Mouse (Mus musculus): ENCODE results near the gene Mpdu1. TPM values are rescaled to one million over a fixed set of nuclear protein-coding genes. Genes with fewer than 3 reads are reported as not detected.

The Mpdu1 gene
- polyA plus RNA-seq (2012; rRNA removed) = 79.7 and 135 TPM in 2 replicates

GRCm38 (mm10) chr11:69662213-69662966 lies at the start of gene Mpdu1:
TSS of gene Mpdu1 (minus strand) at chr11:69662642.
- Histone ChIP-seq H3K27me3 (ENCODE audit: control insufficient read depth, insufficient read depth, low read length) (no peaks in the 10 kb centered on the region), H3K4me1 (ENCODE audit: control insufficient read depth, insufficient read depth, insufficient read length, low read length) (peaks cover 7% of the 10 kb centered on the region), H3K36me3 (ENCODE audit: control insufficient read depth, insufficient read depth, low read length) (peaks cover 18% of the 10 kb centered on the region), H3K4me3 (ENCODE audit: low read depth, low read length) (peak within 1 kb of the TSS; percentile 72), H3K27ac (ENCODE audit: insufficient read depth, low read depth, low read length) (peak within 1 kb of the TSS; percentile 98)
- TF ChIP-seq CTCF (IDR thresholded peaks at IDR 0.05; ENCODE audit: extremely low read depth, insufficient read length, insufficient replicate concordance, low read depth, low read length) (no peak), POLR2A (IDR thresholded peaks at IDR 0.05; ENCODE audit: low read depth, low read length) (peak; percentile 95)
- WGBS = under 1% methylated on average over 48 of the region's 48 CpGs

GRCm38 (mm10) chr11:69711082-69711481 lies 48.6 kb upstream of the Mpdu1 start:
- Histone ChIP-seq H3K4me1 (ENCODE audit: control insufficient read depth, insufficient read depth, insufficient read length, low read length) (peaks cover 7% of the 10 kb centered on the region; the same call in 1 of the 2 replicates), H3K36me3 (ENCODE audit: control insufficient read depth, insufficient read depth, low read length) (no peaks in the 10 kb centered on the region), H3K27me3 (ENCODE audit: control insufficient read depth, insufficient read depth, low read length) (no peaks in the 10 kb centered on the region), H3K4me3 (ENCODE audit: low read depth, low read length) (no peak overlapping the region), H3K27ac (ENCODE audit: insufficient read depth, low read depth, low read length) (no peak overlapping the region)
- WGBS = 79% methylated on average over 2 of the region's 2 CpGs
- TF ChIP-seq CTCF (IDR thresholded peaks at IDR 0.05; ENCODE audit: extremely low read depth, insufficient read length, insufficient replicate concordance, low read depth, low read length) (no peak), POLR2A (IDR thresholded peaks at IDR 0.05; ENCODE audit: low read depth, low read length) (no peak)

GRCm38 (mm10) chr11:69710470-69710869 lies 48.0 kb upstream of the Mpdu1 start:
- Histone ChIP-seq H3K4me3 (ENCODE audit: low read depth, low read length) (no peak overlapping the region), H3K36me3 (ENCODE audit: control insufficient read depth, insufficient read depth, low read length) (no peaks in the 10 kb centered on the region), H3K27me3 (ENCODE audit: control insufficient read depth, insufficient read depth, low read length) (no peaks in the 10 kb centered on the region), H3K4me1 (ENCODE audit: control insufficient read depth, insufficient read depth, insufficient read length, low read length) (peaks cover 7% of the 10 kb centered on the region; the same call in 1 of the 2 replicates), H3K27ac (ENCODE audit: insufficient read depth, low read depth, low read length) (no peak overlapping the region)
- 77% methylated on average over 3 of the region's 3 CpGs for WGBS
- no peak for TF ChIP-seq CTCF (IDR thresholded peaks at IDR 0.05; ENCODE audit: extremely low read depth, insufficient read length, insufficient replicate concordance, low read depth, low read length)
- no peak for TF ChIP-seq POLR2A (IDR thresholded peaks at IDR 0.05; ENCODE audit: low read depth, low read length)

GRCm38 (mm10) chr11:69709554-69710446 lies 47.4 kb upstream of the Mpdu1 start:
- Histone ChIP-seq H3K27me3 (ENCODE audit: control insufficient read depth, insufficient read depth, low read length) (no peaks in the 10 kb centered on the region), H3K27ac (ENCODE audit: insufficient read depth, low read depth, low read length) (no peak overlapping the region), H3K4me3 (ENCODE audit: low read depth, low read length) (no peak overlapping the region), H3K36me3 (ENCODE audit: control insufficient read depth, insufficient read depth, low read length) (no peaks in the 10 kb centered on the region), H3K4me1 (ENCODE audit: control insufficient read depth, insufficient read depth, insufficient read length, low read length) (peaks cover 7% of the 10 kb centered on the region; the same call in 1 of the 2 replicates)
- 71% methylated on average over 11 of the region's 11 CpGs for whole genome bisulfite sequencing
- TF ChIP-seq POLR2A (IDR thresholded peaks at IDR 0.05; ENCODE audit: low read depth, low read length) (no peak), CTCF (IDR thresholded peaks at IDR 0.05; ENCODE audit: extremely low read depth, insufficient read length, insufficient replicate concordance, low read depth, low read length) (no peak)

GRCm38 (mm10) chr11:69708614-69709265 lies 46.3 kb upstream of the Mpdu1 start:
- no peaks in the 10 kb centered on the region for H3K27me3 ChIP-seq (ENCODE audit: control insufficient read depth, insufficient read depth, low read length)
- peaks cover 10% of the 10 kb centered on the region for H3K4me1 ChIP-seq (ENCODE audit: control insufficient read depth, insufficient read depth, insufficient read length, low read length)
- TF ChIP-seq CTCF (IDR thresholded peaks at IDR 0.05; ENCODE audit: extremely low read depth, insufficient read length, insufficient replicate concordance, low read depth, low read length) = no peak
- no peak for TF ChIP-seq POLR2A (IDR thresholded peaks at IDR 0.05; ENCODE audit: low read depth, low read length)
- H3K4me3 ChIP-seq (ENCODE audit: low read depth, low read length) = no peak overlapping the region
- H3K27ac ChIP-seq (ENCODE audit: insufficient read depth, low read depth, low read length) = no peak overlapping the region
- H3K36me3 ChIP-seq (ENCODE audit: control insufficient read depth, insufficient read depth, low read length) = no peaks in the 10 kb centered on the region
- WGBS = 90% methylated on average over 3 of the region's 3 CpGs

- peaks cover 10% of the 10 kb centered on the region for H3K4me1 ChIP-seq (ENCODE audit: control insufficient read depth, insufficient read depth, insufficient read length, low read length)
- no peak overlapping the region for H3K27ac ChIP-seq (ENCODE audit: insufficient read depth, low read depth, low read length)
- 78% methylated on average over 4 of the region's 4 CpGs for WGBS
- H3K36me3 ChIP-seq (ENCODE audit: control insufficient read depth, insufficient read depth, low read length) = no peaks in the 10 kb centered on the region
- H3K4me3 ChIP-seq (ENCODE audit: low read depth, low read length) = no peak overlapping the region
- H3K27me3 ChIP-seq (ENCODE audit: control insufficient read depth, insufficient read depth, low read length) = no peaks in the 10 kb centered on the region
- TF ChIP-seq POLR2A (IDR thresholded peaks at IDR 0.05; ENCODE audit: low read depth, low read length) (no peak), CTCF (IDR thresholded peaks at IDR 0.05; ENCODE audit: extremely low read depth, insufficient read length, insufficient replicate concordance, low read depth, low read length) (no peak)
Observed at GRCm38 (mm10) chr11:69707873-69708381, 45.5 kb upstream of the Mpdu1 start.

Data from small intestine, adult 2 months (tissue).